Mouse (Mus musculus) regulatory T cell (primary cell): ENCODE results near the gene Mmp19.
"Not testable (repeated sequence)": the region's sequence is repeated elsewhere in the genome, so short reads cannot be mapped to it uniquely, and the experiment has no call there.

Experiments
- in situ Hi-C: fragments of 300-600 bp; cut with MboI, MseI; formaldehyde crosslinking; loops from one replicate; pipeline ENCODE4 v1.15.1; 2025; ENCODE audit warnings: high pct_unique_total_duplicates

Gene Mmp19

DNA sequence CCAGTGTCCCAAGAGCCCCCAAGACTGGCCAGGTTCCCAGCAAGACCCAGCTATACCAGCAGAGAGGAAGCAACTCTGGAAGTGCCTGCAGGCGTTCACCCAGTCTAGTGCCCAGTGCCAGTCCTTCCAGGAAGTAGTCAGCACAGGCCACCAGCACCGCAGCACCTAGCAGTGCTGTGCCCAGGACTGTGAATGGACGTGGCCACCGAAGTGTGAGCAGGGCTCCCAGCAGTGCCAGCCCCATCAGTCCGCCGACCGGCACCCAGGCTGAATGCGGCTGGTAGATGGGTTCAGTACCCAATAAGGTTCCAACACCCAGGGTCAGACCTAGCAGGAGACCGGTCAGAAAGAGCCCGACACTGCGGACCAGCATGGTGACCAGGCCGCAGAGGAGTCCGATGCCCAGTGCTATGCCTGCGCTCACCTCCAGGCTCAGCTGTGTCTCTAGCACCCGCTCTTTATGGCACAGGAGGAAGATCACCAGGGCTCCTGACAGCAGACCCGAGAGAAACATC, 11.3 kb downstream of the Mmp19 start:
- in situ Hi-C loops: no loop called here

DNA sequence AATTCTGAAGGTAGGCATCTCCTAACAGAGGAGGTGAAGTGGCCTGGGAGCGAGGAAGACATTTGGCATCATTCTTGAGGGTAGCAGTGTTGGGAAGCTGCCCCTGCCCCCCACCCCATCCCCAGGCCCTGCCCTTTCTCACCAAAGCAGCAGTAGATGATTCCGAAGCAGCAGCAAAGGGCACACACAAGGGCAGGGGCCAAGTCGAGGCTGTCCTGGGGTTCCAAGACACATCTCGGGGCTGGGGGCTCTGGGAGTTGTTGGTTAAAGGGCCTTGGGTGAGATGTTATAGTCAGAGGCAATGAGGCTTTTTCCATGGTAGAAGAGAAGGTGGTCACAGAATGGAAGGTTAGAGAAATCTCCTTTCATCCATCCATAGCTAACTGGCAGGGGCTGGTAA, 12.2 kb downstream of the Mmp19 start:
- in situ Hi-C loops: no loop called here

DNA sequence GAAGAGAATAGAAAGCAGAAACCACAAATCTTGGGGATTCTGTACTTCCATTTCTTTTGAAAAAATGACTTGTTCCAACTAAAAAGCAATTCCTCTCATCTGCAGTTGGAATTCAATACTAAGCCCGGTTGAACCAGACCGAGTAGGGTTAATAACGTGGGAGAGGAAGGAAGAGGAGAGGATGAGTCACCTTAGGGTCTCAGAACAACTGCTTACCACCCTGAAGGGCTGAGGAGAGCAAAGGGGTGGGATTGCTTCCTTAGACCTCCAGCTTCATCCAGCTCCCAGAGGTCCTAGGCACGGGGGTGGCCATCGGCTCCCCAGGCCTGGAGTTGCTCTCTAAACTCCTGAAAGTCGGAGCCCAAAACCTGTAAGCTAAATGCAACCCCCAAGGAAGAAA, 12.7 kb downstream of the Mmp19 start:
- in situ Hi-C loops: no loop called here

DNA sequence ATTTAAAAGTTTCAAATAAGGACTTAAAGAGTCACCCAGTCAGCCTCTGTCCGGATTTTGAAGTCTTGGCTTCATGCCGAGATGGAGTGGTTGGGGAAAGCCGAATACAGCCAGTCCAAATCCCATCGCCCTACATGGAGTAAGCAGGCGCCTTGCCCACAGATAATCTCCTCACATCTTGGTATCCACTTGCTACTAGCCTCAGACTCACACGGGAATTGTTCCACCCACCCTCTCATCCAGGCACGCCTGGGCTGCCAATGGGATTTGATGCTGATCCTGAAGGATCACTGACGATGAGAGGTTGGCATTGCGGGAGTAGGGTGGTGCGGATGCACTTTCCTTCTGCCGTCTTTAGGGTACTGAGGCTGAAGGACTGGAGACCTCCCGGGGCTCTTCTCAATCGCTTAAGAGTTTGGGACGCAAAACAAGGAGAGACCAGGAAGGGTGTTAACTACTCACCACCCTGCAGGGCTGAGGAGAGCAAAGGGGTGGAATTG, 13.1 kb downstream of the Mmp19 start, which contains the start of gene Dnajc14:
Dnajc14 (plus strand) TSS at position 292 of the 500 bp plus-strand sequence.
- in situ Hi-C loops: no loop called here

DNA sequence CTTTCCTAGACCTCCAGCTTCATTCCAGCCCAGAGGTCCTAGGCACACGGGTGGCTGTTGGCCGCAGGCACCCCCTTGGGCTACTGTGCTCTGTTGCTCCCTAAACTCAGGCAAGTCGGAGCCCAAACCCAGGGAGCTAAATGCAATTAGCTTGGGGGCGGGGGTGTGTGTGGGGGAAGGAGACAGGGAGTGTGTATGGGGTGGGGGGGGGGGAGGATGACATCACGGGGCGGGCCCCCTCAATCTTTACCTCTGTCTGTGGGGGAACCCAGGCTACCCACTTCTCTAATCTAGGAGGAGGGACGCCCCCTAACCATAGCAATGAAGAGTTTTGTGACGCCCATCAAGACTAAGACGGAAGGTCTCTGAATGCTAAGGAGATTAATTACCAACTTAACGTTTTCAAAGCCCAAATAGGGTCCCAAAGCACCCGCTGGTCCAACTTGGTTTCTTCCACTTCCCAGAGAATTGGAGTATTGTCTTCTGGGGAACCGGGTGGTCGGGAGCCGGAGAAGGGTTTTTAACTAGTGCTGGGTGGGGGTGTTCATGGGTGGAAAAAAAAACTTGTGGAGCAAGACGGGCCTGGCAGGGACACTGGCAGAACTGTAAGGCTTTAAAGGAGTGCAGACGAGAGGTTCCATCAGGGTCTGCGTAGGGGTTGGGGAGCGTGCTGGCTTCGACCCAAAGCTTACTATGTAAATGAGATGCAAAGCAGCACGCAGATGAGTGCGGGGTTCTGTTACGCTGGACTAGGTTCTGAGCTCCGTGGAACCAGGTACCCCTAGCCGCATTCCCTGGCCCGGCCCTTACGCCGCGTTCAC, 13.8 kb downstream of the Mmp19 start, which contains the start of gene Tmem198b:
Tmem198b (minus strand) TSS at position 100 of the 821 bp plus-strand sequence.
- in situ Hi-C loops: no loop called here

DNA sequence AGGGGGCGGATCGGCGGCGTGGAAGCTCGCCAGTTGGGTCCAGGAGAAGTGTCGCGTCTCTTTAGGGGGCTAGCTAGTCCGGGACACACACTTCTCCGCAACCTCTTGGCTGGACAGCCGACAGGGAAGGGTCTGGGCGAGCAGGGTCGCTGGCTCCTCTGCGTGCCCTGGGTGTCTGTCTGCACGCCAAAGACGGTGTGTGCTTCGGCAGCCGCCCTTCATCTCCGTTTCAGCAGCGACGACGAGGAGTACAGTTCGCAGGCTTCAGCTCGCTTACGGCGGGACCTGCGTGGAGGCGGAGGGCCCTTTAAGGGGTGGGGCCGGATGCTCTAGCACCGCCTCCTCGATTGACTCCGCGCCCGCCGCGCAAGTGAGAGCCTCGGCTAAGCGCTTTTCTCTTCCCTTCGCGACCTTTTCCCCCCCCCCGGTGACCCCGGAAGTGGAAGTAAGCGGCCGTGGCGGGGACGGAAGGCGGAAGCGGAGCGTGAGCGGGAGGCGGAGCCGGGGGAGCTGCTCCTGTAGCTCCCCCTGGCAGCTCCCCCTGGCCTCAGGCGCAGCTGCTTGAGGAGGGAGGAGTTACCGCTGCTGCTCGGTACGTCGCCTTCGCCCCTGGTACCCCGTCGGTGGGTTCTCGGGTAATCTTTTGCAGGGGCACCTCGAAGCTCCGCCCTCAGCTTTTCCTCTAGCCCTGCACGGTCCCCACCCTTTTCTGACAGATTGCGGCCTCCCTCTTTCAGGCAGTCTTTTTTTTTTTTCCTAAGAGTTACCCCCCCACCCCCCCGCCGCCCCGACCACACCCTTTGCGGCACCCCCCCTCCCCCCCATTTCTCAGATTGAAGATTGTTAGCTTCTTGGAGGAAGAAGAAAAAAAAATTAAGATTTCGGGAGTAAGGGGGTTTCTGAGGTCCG, 14.6 kb downstream of the Mmp19 start:
- in situ Hi-C loops: no loop called here

DNA sequence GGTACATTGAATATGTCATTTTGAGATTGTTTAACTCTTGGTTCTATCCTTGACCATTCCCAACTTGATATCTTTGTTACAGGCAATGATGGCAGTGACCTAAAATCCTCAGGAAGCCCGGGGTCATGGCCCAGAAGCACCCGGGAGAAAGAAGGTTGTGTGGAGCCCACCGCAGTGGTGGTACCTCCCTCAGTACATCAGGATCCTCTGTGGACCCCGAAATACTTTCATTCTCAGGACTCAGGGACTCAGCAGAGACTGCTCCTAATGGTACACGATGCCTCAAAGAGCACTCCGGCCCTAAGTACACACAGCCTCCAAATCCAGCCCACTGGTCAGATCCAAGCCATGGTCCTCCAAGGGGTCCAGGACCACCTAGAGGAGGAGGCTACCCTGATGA, 15.4 kb downstream of the Mmp19 start:
- in situ Hi-C loops: no loop called here

DNA sequence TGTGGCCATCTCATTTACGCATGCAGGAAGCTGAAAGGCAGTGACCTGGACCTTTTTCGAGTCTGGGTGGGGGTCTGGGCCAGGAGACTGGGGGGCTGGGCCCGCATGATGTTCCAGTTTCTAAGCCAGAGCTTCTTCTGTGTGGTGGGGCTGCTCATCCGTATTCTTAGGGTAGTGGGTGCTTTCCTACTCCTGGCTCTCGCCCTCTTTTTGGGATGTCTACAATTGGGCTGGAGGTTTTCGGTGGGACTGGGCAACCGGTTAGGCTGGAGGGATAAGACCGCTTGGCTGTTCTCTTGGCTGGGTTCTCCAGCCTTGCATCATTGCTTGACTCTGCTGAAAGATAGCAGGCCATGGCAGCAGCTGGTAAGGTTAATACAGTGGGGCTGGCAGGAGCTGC, 16.3 kb downstream of the Mmp19 start:
- in situ Hi-C loops: no loop called here

DNA sequence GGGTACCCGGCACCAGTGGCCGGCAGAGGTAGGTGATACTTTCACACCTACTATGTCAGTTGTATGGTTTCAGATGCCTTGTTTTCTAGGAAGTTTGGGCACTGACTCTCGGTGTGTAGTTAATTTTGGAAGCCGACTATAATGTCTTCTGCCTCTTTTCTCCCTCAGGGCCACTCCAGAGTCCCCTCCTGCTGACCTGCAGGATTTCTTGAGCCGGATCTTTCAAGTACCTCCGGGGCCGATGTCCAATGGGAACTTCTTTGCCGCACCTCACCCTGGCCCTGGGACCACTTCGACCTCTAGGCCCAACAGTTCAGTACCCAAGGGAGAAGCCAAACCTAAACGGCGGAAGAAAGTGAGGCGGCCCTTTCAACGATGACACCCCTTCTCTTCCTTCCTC, 26.3 kb downstream of the Mmp19 start, which contains the start of gene Sarnp:
Sarnp (plus strand) TSS at position 301 of the 400 bp plus-strand sequence.
- in situ Hi-C loops: no loop called here

DNA sequence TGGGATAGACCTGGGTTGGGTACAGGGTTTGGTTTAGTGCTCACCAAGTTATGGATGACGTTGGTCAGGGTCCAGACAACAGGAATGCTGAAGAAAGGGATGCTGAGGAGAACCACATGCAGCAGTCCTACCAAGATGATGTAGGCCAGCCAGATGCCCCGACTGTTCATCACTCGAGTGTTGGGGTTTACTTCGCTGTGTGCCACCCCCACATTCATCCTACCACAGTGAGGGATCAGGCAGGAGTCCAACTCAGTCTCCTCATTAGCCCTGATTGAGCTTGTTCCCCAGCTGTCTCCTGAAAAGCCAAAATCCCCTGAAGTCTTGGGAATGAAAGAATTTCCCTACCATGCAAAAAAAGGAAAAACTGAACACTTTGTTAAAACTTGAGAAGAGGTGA, 29.5 kb downstream of the Mmp19 start:
- in situ Hi-C loops: no loop called here

DNA sequence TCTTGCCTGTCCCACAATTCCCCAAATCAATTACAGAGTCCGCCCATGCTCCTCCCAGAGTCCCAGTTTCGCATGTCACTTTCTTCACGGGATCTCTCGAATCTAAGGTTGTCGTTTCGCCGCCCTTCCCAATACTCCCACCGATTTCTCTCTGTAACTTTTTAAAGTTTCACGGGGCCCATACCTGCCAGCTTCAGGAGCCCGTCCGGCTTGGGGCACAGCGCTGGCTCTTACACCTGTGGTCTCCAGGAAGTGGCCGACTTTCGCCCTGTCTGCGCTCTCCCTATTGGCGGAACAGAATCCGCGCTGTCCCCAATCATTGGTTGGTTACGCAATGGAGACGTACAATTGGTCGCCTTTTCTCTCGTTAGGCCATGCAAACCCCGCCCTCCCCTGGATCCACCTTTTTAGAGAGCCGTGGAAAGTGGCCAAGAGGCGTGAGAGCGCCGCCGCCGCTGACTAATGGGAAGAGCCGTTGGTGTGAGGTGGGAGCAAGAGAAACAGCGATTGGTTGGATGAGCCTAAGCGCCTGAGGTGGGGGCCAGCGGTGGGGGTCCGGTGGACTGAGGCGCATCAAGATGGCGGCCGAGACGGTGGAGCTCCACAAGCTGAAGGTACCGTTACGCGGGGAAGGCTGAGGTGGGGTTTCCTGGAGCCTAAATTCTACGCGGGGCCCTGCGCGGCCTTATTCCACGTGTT, 30.8 kb downstream of the Mmp19 start, which contains the start of gene Ormdl2:
Ormdl2 (minus strand) TSS at position 288 of the 699 bp plus-strand sequence.
- in situ Hi-C loops: no loop called here

DNA sequence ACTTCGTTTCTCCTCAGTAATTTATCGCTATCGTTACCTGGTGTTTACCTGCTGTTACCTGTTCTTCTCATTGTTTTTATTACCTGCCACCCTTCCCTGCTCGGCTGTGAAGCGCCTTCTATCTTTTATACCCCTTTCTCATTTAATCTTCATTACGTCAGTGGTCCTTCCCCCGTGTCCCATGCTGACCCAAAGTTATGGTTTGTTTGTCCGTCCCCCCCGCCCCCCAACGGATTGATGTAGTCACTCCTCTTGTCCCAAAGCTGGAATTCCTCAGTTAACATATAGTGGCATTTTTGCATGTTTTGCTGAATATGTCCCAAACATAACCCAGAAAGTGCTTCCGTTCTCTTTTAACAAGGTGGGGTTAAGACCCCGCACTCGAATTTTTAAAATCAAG, 31.4 kb downstream of the Mmp19 start:
- in situ Hi-C loops: no loop called here

DNA sequence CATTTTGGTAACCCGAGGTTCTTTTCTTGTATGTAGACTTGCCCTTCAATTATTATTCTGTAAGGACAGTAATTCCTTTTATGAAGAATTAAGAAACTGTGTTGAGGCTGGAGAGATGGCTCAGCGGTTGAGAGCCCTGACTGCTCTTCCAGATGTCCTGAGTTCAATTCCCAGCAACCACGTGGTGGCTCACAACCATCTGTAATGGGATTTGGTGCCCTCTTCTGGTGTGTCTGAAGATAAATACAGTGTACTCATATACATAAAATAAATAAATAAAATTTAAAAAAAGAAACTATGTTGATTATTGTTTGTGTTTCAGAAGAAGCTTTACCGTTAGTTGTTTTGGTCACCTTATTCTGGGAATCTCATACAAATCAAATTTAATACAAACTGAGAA, 32.4 kb downstream of the Mmp19 start:
- in situ Hi-C loops: not testable (repeated sequence)

DNA sequence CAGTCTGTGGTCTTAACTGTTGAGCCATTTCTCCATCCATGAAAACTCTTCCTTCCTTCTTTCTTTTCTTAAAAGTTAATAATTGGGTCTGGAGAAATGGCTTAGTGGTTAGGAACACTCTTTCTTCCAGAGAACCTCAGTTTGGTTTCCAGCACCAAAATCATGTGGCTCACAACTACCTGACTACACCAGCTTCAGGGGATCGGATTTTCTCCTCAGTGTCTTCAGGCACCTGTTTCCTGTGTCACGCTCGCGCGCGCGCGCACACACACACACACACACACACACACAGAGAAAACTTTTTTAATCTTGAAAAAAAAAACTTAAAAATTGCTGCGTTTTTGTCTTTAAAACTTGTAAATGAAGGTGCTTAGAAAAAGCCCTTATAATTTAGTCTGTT, 33.1 kb downstream of the Mmp19 start:
- in situ Hi-C loops: no loop called here

DNA sequence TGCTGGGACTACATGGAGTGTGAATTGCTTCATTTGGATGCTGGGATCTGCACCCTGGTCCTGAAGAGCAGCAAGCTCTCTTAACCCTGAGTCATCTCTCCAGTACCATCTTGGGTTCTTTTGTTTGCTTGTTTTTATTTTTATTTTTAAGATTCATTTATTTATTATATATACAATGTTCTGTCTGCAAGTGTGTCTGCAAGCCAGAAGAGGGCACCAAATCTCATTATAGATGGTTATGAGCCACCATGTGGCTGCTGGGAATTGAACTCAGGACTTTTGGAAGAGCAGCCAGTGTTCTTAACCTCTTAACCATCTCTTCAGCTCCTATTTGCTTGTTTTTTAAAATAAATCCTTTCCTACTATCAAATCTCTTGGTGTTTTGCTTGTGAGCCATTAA, 46.7 kb downstream of the Mmp19 start:
- in situ Hi-C loops: no loop called here

DNA sequence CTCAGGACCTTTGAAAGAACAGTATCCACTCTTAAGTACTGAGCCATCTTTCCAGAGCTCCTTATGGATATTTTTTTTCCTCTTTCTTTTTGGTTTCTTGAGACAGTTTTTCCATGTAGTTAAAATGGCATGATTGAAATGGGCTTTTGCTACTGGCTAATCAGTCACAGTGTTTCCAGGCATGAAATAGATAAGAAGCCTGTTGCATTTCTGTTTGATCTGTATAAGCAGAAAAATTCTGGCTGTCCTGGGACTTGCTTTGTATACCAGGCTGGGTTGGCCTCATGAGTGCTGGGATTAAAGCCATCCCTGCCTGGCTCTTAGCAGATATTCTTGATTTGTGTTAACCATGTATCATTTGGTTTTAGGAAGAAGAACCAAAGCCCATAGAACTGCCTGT, 48.7 kb downstream of the Mmp19 start:
- in situ Hi-C loops: no loop called here

DNA sequence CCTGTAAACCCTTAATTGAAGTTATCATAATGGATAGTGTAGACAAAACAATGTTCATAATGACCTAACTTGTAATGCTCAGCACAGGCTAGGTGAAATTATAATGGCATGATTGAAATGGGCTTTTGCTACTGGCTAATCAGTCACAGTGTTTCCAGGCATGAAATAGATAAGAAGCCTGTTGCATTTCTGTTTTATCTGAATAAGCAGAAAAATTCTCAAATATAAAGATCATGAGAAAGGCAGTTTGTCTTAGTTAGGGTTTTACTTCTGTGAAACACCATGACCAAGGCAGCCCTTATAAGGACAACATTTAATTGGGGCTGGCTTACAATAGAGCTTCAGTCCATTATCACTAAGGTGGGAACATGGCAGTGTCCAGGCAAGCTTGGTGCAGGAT, 49.9 kb downstream of the Mmp19 start:
- in situ Hi-C loops: no loop called here

DNA sequence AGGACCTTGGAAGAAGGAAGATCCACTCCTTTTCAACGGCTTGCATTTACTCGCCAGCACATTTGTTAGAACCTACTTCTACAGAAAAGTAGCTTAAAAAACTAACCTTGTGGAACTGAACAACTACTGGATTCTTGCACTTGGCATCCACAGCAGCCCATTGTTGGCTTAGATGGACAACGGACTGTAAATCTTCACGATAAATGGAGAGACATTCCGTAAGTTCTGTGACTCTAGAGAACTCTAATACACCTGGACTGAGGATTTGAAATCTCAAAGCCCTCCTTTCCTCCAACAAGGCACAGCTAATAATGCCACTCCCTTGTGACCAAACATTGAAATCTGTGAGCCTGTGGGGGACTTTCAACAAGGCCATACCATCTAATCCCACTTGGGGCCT, 52.5 kb downstream of the Mmp19 start:
- in situ Hi-C loops: no loop called here

DNA sequence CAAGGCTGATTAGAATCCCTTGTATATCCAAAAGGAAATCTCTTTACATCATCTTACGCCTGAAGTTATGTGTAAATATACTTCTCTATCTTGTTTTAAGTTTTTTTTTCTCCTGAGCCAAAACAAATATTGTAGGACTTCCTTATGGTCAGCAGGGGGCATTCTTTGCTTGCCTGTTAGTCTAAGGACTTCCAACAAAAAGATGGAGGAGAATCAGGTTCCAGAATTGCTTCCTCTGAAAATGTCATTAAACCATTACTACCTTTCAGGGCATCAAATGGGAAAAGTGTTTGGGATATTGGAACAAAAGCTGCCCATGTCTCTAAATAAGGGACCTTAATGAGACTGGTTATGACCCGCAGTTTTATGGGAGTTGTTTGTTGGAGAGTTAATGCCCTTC, 54.8 kb downstream of the Mmp19 start:
- in situ Hi-C loops: no loop called here

DNA sequence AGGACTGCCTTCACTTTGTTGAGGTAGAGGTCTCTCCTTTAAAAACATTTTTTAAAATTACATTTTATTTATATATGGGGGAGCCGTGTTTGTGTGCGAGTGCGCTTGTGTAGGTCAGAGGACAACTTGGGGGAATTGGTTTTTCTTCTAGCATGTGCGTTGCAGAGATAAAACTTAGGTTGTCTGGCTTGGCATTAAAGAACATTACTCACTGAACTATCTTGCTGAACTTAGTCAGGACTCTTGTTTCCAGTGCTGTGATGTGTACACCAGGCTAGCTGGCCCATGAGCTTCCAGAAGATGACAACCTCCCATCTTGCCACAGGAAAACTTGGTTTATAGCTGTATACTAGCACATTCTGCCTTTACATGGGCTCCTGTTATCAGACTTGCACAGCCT, 56.0 kb downstream of the Mmp19 start:
- in situ Hi-C loops: no loop called here

DNA sequence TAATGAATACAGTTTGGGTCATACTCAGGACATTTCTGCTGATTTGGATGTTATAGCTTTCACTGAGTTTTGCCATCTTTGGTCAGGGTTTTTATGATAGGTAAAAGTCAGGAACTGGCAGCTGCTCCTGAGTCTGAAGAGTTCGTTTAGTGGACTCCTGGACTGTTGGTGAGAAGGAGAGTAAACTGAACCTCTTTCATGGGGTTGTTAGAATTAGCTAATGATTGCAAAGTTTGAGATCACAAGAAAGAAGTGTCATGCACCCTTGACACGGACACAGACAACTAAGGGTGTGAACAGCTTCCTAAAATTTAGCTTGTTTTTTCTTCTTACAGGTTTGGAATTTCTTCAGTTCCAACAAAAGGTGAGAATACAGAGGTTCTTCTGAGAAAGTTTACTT, 57.7 kb downstream of the Mmp19 start:
- in situ Hi-C loops: no loop called here
